Mouse (Mus musculus) cerebellum, adult 11-12 months (tissue): ENCODE results near the gene Slc25a39.
"Not testable (repeated sequence)": the region's sequence is repeated elsewhere in the genome, so short reads cannot be mapped to it uniquely, and the experiment has no call there.

Source experiments
- DNase-seq: peaks from one replicate; pipeline ENCODE4 v3.0.0; 2022

Gene Slc25a39

GRCm38 (mm10) chr11:102369263-102369662 lies 38.5 kb downstream of the Slc25a39 start:
- DNase-seq, result no peak

DNA sequence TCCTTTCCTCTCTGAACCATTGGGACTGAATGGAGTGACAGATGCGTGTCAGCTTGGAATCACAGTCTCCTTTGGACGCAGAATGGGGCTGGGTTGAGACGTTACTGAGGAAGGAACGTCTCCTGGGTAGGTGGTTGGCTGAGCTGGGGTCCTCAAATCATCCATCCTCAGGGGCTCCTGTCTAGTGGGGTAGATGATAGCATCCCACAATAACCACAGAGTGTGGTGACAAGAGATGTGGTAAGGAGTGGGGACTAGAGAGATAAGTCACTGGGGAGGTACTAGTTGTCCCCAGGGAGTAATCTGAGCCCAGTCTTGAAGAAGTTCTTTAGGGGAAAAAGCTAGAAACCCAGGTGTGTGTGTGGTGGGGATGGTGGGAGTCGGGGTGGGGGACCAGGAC lies 39.4 kb downstream of the Slc25a39 start:
- DNase-seq, result no peak

- DNase-seq, result no peak
These were observed 40.1 kb downstream of the Slc25a39 start for GRCm38 (mm10) chr11:102367504-102368280.

DNA sequence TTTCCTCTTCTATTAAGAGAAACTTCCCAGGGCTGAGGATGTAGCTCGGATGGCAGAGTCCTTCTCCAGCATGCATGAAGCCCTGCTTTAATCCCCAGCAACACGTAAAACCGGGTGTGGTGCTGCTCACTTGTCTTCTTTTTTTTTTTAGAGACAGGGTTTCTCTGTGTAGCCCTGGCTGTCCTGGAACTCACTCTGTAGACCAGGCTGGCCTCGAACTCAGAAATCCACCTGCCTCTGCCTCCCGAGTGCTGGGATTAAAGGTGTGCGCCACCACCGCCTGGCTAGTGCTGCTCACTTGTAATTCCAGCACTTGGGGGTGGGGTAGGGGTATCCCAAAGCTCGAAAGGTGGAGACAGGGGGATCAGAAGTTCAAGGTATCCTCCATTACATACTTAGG lies 41.6 kb downstream of the Slc25a39 start, which contains the start of gene Slc4a1:
TSS of gene Slc4a1 (minus strand) at position 101 of the 400 bp plus-strand sequence.
- DNase-seq, result not testable (repeated sequence)

DNA sequence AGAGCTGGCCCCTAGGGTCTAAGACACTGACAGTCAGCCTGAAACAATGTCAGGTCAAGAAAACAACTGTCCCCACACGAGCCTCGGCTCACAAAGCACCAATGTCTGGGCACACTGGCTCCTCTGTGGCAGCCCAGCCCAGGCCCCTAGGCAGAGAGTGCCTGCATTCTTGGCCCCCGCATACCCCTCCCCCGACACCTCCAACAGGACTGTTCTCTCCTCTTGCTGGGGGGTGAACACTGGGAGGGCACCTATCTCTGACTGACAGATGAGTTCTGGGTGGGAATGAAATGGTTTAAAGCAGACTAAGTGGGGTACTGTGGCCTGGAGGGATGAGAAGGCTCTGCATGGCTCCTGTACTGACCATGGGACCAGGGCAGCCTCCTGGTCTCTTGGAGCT lies 42.0 kb downstream of the Slc25a39 start:
- DNase-seq, result no peak

GRCm38 (mm10) chr11:102364570-102365371 lies 43.0 kb downstream of the Slc25a39 start:
- DNase-seq, result no peak

DNA sequence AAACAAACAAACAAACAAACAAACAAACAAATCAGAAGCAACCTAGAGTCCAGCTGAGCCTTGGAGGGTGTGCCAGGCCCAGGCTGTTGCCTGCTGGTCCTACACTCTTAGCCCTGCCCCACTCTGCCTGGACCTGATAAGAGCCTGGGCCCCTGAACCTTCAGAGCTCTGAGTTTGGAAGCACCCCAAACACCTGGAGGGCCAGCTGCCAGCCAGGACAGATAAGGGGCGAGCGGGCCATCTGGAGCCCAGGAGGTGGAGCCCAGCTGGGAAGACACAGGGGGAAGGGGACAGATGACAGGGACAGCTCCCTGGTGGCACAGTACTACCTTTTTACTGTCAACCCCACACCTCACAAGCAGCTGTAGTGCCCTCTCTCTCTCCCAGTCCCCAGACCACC lies 44.1 kb downstream of the Slc25a39 start:
- DNase-seq, result no peak

DNA sequence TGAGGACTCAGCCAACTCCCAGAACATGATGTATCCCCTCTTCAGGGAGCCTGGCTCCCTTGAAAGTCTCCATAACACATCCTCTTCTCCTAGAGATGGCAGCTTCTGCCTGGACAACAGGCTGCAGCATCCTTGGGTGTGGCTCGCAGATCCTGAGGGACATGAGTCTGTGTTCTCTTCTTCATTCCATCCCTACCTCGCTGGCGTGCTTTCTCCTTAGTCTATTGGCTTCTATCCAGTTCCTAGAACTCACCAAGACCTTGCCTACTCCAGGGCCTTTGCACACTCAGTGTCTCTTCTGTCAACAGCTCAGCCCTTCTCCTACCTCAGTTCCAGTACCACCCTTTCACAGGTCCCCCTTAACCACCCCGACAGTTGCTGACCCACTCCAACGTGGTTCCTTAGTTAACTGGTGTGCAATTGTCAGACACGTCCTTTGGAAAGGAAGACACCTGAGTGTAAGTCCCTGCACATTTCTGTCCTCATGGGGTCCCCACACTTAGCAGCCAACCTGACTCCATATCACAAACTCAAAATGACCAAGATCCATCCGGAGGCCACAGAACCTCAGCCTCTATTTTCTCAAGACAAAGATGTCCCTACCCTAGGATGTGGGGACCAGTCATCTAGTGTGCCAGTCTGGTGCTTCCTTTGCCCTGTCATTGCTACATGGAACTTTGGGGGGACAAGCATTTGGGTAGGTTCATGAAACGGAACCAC lies 45.8 kb downstream of the Slc25a39 start:
- no peak for DNase-seq

DNA sequence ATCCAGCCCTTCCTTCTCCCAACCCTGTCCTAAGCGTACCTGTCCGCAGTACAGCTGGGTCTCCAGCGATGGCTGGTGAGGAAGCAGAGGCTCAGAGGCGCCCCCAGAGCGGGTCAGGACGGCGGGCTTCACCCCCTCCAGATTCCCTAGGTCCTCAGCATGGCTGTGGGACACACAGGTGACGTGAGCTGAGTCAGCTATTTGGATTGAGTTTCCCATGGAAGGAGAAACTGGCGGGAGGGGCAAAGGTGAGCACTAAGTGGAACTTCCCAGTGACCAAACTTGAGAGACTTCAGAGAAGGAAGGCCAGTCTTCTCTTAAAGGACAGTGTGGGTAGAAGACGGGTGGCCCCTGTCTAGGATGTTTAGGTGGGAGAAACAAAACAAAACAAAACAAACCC lies 49.4 kb downstream of the Slc25a39 start:
- no peak for DNase-seq

GRCm38 (mm10) chr11:102356636-102357350 lies 51.0 kb downstream of the Slc25a39 start:
- DNase-seq, result no peak

DNA sequence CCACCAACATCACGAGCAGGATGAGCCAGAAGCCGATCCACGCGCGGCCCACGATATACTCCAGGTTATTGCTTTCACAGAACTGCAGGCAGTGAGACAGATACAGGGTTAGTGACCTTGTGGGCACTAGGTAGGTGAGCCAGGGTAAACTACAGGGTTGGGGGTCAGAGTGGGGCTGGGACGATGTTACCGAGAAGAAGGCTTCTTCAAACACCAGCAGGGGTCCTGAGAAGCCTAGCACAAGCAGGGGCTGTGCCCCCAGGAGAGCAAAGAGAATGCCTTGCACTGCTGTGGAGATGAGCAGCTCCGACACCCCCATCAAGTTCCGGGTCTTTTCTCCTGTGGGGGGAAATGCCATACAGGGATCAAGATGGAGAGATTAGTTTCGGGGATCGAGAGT lies 51.6 kb downstream of the Slc25a39 start:
- no peak for DNase-seq

GRCm38 (mm10) chr11:102355501-102355900 lies 52.2 kb downstream of the Slc25a39 start:
- no peak for DNase-seq

GRCm38 (mm10) chr11:102353021-102353431 lies 54.7 kb downstream of the Slc25a39 start:
- peak; percentile 77 for DNase-seq
